Mouse (Mus musculus) MEL (cell line): ENCODE measurements around the gene Rps6ka1. TPM values are rescaled to one million over a fixed set of nuclear protein-coding genes. Genes with fewer than 3 reads are reported as not detected.

Experiments used
- DNase-seq: peaks from one replicate; pipeline ENCODE4 v3.0.0; 2011; ENCODE audit warnings: low read depth, low spot score
- H3K27ac ChIP-seq: 2 replicates; pipeline ENCODE4 v1.5.1; 2012; ENCODE audit warnings: low read depth, mild to moderate bottlenecking, control low read depth, low read length, moderate library complexity; ENCODE audit not compliant: control insufficient read depth
- H3K27me3 ChIP-seq, 2 experiments: fragments of 150-350 bp in 1 of 2; sonication (generic) in 1 of 2; 2 replicates each; pipeline ENCODE4 v1.6.1; 2012; ENCODE audit warnings: low read length in 2 of 2, mild to moderate bottlenecking in 2 of 2, improper control_type of control experiment in 1 of 2, moderate library complexity in 1 of 2; ENCODE audit not compliant: insufficient read depth in 2 of 2, control insufficient read depth in 1 of 2
- H3K36me3 ChIP-seq, 2 experiments: 2 replicates each; pipeline ENCODE4 v1.6.1; 2012 to 2014; ENCODE audit warnings: low read length in 2 of 2, improper control_type of control experiment in 1 of 2, inconsistent platforms in 1 of 2, mild to moderate bottlenecking in 1 of 2; ENCODE audit not compliant: insufficient read depth in 2 of 2, control insufficient read depth in 1 of 2
- H3K4me1 ChIP-seq, 2 experiments: fragments of 150-350 bp in 1 of 2; sonication (generic) in 1 of 2; 2 replicates each; pipeline ENCODE4 v1.6.1; 2012; ENCODE audit warnings: low read length in 2 of 2, improper control_type of control experiment in 1 of 2, mild to moderate bottlenecking in 1 of 2; ENCODE audit not compliant: insufficient read depth in 2 of 2, control insufficient read depth in 1 of 2
- H3K4me3 ChIP-seq, 2 experiments: fragments of 150-350 bp in 1 of 2; sonication (generic) in 1 of 2; 2 replicates each; pipeline ENCODE4 v1.5.1; 2012; ENCODE audit warnings: low read depth in 2 of 2, low read length in 2 of 2, mild to moderate bottlenecking in 2 of 2, moderate library complexity in 2 of 2, control low read depth in 1 of 2, improper control_type of control experiment in 1 of 2; ENCODE audit not compliant: control insufficient read depth in 1 of 2, insufficient read depth in 1 of 2
- H3K79me2 ChIP-seq: 2 replicates; pipeline ENCODE4 v1.6.1; 2012; ENCODE audit warnings: mild to moderate bottlenecking, low read length, moderate library complexity; ENCODE audit not compliant: control insufficient read depth, poor library complexity, insufficient read depth
- H3K9ac ChIP-seq: 2 replicates; pipeline ENCODE4 v1.6.1; 2012; ENCODE audit warnings: low read depth, mild to moderate bottlenecking, control low read depth, low read length, moderate library complexity; ENCODE audit not compliant: control insufficient read depth, poor library complexity, severe bottlenecking
- H3K9me3 ChIP-seq: fragments of 150-350 bp; sonication (generic); replicated peaks from 2 replicates; pipeline ENCODE4 v1.6.1; 2012; ENCODE audit warnings: mild to moderate bottlenecking, low read length, improper control_type of control experiment, moderate library complexity; ENCODE audit not compliant: insufficient read depth
- CTCF ChIP-seq, 3 experiments: IDR thresholded peaks in 2 of 3; conservative IDR thresholded peaks in 1 of 3; 2 replicates each; pipeline ENCODE4 v1.5.1; 2011 to 2012; ENCODE audit warnings: low read length in 3 of 3, low read depth in 2 of 3, mild to moderate bottlenecking in 2 of 3, improper control_type of control experiment in 1 of 3, inconsistent platforms in 1 of 3, mixed read lengths in 1 of 3, moderate library complexity in 1 of 3; ENCODE audit not compliant: control insufficient read depth in 1 of 3, insufficient read depth in 1 of 3, poor library complexity in 1 of 3, severe bottlenecking in 1 of 3
- ETS1 ChIP-seq: IDR thresholded peaks from 2 replicates; pipeline ENCODE4 v1.6.1; 2012; ENCODE audit warnings: low read depth, mild to moderate bottlenecking, inconsistent platforms, low read length, improper control_type of control experiment, moderate library complexity
- HCFC1 ChIP-seq: IDR thresholded peaks from 2 replicates; pipeline ENCODE4 v1.6.1; 2012; ENCODE audit warnings: low read depth, mild to moderate bottlenecking, inconsistent platforms, low read length, improper control_type of control experiment, moderate library complexity
- MEF2A ChIP-seq: IDR thresholded peaks from 2 replicates; pipeline ENCODE4 v1.6.1; 2014; ENCODE audit warnings: low read depth, mild to moderate bottlenecking, inconsistent platforms, low read length, improper control_type of control experiment; ENCODE audit not compliant: poor library complexity, insufficient replicate concordance, severe bottlenecking; ENCODE audit errors: extremely low read depth
- MXI1 ChIP-seq: IDR thresholded peaks from 2 replicates; pipeline ENCODE4 v1.6.1; 2011; ENCODE audit warnings: mild to moderate bottlenecking, low read depth, low read length, improper control_type of control experiment
- MYB ChIP-seq: IDR thresholded peaks from 2 replicates; pipeline ENCODE4 v1.6.1; 2011; ENCODE audit warnings: mild to moderate bottlenecking, low read depth, low read length, improper control_type of control experiment
- POLR2A ChIP-seq, 2 experiments: IDR thresholded peaks; 2 replicates each; pipeline ENCODE4 v1.6.1; 2011 to 2012; ENCODE audit warnings: low read length in 2 of 2, mild to moderate bottlenecking in 2 of 2, control low read depth in 1 of 2, improper control_type of control experiment in 1 of 2, low read depth in 1 of 2, moderate library complexity in 1 of 2; ENCODE audit not compliant: control insufficient read depth in 1 of 2, insufficient read depth in 1 of 2, poor library complexity in 1 of 2
- POLR2AphosphoS2 ChIP-seq: IDR thresholded peaks from 2 replicates; pipeline ENCODE4 v1.6.1; 2011; ENCODE audit warnings: low read length, improper control_type of control experiment
- SMC3 ChIP-seq: IDR thresholded peaks from 2 replicates; pipeline ENCODE4 v1.6.1; 2011; ENCODE audit warnings: low read depth, low read length, improper control_type of control experiment
- USF1 ChIP-seq: IDR thresholded peaks from 2 replicates; pipeline ENCODE4 v1.6.1; 2014; ENCODE audit warnings: low read depth, mild to moderate bottlenecking, inconsistent platforms, low read length, improper control_type of control experiment, moderate library complexity
- ZNF384 ChIP-seq: IDR thresholded peaks from 2 replicates; pipeline ENCODE4 v1.6.1; 2012; ENCODE audit warnings: low read depth, mild to moderate bottlenecking, inconsistent platforms, low read length, improper control_type of control experiment
- polyA plus RNA-seq, 2 experiments: library from polyadenylated mRNA; stranded (reverse) in 1 of 2; unstranded in 1 of 2; fragments of >175 nt in 1 of 2; fragments of >200 nt in 1 of 2; gene quantifications; 2 replicates each; pipeline versions ENCODE4 v1.2.1 to v1.2.4; 2012; ENCODE audit warnings: low replicate concordance in 2 of 2, low read depth in 1 of 2; ENCODE audit not compliant: insufficient read length in 2 of 2, insufficient read depth in 1 of 2, missing spikeins in 1 of 2
- total RNA-seq: library from RNA; depleted of rRNA; stranded (reverse); fragments of 300-350 nt; gene quantifications from 2 replicates; pipeline ENCODE4 v1.2.3, GENCODE M21; 2012

Gene Rps6ka1
- total and polyA plus RNA-seq, 3 experiments, result 45.3 to 68.9 TPM; not detected in 1

- no peak for TF ChIP-seq POLR2AphosphoS2
- TF ChIP-seq POLR2A (IDR thresholded peaks at IDR 0.05; ENCODE audit: control insufficient read depth in 1 of 2, insufficient read depth in 1 of 2, low read depth in 1 of 2, low read length in 2 of 2, poor library complexity in 1 of 2), result no peak
These were observed 48.2 kb downstream of the Rps6ka1 start (continued) for GRCm38 (mm10) chr4:133839385-133839826.

- peak; percentile 16; the same call in 1 of the 2 replicates for TF ChIP-seq SMC3
- TF ChIP-seq CTCF (IDR thresholded peaks at IDR 0.05 in 2 of 3, conservative IDR thresholded peaks at IDR 0.05 in 1 of 3; ENCODE audit: control insufficient read depth in 1 of 3, insufficient read depth in 1 of 3, low read depth in 2 of 3, low read length in 3 of 3, poor library complexity in 1 of 3, severe bottlenecking in 1 of 3), result peak in 2 of 3 experiments; percentile 58 to 73; a peak in 4 of 6 replicates
- TF ChIP-seq HCFC1, result no peak
- no peak for TF ChIP-seq MEF2A
- no peak for TF ChIP-seq ETS1
- TF ChIP-seq ZNF384, result no peak
- TF ChIP-seq MYB, result no peak
- TF ChIP-seq MXI1, result no peak
- no peaks in the 10 kb centered on the region for H3K79me2 ChIP-seq
- H3K9ac ChIP-seq, result no peak overlapping the region
- no peaks in the 10 kb centered on the region for H3K9me3 ChIP-seq
- H3K4me3 ChIP-seq, result peak overlapping the region in 1 of 2 experiments; percentile 41; a peak in 1 of 4 replicates
- no peaks in the 10 kb centered on the region for H3K27me3 ChIP-seq
- peak; percentile 59 for DNase-seq
- no peaks in the 10 kb centered on the region; a peak in 1 of 4 replicates for H3K36me3 ChIP-seq
- peaks cover 2 to 5% of the 10 kb centered on the region in 2 experiments; a peak in 2 of 4 replicates for H3K4me1 ChIP-seq
- no peak overlapping the region for H3K27ac ChIP-seq
These were observed 51.0 kb downstream of the Rps6ka1 start for GRCm38 (mm10) chr4:133836575-133836974.

GRCm38 (mm10) chr4:133835211-133835610 lies 52.4 kb downstream of the Rps6ka1 start:
- no peak overlapping the region for H3K27ac ChIP-seq
- peaks cover 0 to 2% of the 10 kb centered on the region in 2 experiments; a peak in 2 of 4 replicates for H3K4me1 ChIP-seq
- DNase-seq, result no peak
- TF ChIP-seq USF1, result no peak
- H3K79me2 ChIP-seq, result no peaks in the 10 kb centered on the region
- no peaks in the 10 kb centered on the region for H3K36me3 ChIP-seq
- no peak overlapping the region for H3K9ac ChIP-seq
- no peak overlapping the region for H3K4me3 ChIP-seq
- no peaks in the 10 kb centered on the region for H3K27me3 ChIP-seq
- no peaks in the 10 kb centered on the region for H3K9me3 ChIP-seq
